In the genomic region with DNA sequence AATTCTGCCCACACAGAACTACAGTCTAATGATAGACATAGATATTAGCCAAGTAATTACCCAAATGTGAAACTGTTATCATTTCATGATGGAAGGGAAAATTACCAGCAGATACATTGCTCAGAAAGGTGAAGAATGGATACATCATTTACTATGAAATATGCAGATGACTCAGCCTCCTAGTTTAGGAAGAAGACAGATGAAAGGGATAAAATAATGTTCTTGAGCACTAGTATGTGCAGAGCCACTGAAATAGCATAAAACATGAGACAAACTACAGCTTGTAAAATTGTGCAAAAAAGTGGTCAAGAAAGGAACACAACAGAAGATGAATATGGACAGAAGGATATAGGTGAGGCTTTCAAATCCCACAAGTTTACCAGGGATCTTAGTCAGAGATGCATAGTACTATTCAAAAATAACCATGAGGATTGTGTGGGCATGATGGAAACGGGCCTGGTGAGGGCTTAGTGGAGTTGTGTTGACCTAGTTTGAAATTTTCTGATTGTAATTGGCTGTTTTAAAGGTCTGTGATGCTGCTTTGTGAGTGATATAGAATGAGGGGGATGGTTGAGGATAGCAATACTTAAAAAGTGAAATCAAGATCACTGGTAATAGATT, we compare ENCODE assay signal across 15 mouse cellular contexts.
A peak's percentile ranks its signal among the peaks of the same experiment; 100 is the strongest.
DNase-seq lines count a peak whose midpoint lies in the region.
"Had no signal": no experiment of that assay in that cellular context is flagged by ENCODE, and none has a peak within 500 bp of the region (broad histone marks: within the 10 kb centered on the region; RNA-seq: fewer than 3 reads in every experiment).

No protein-coding gene starts in this region.

- DNase-seq in frontal cortex, postnatal 36 days (ENCODE audit: low spot score in 2 of 2): peak; percentile 3 to 5
- DNase-seq in frontal cortex, postnatal 14 days (ENCODE audit: low spot score in 2 of 2): no peak
- DNase-seq in right cerebral cortex, adult 2 months (ENCODE audit: low spot score in 2 of 2): peak; percentile 2
- no peak for DNase-seq in right cerebral cortex, postnatal 10 days (ENCODE audit: low spot score in 2 of 2)
- peak; percentile 21 for DNase-seq in telencephalon, adult 2 months (ENCODE audit: low read depth, low spot score)
- no peak for DNase-seq in urinary bladder, postnatal 25 days (ENCODE audit: low spot score)
- DNase-seq: adrenal gland, adult 2 months; adrenal gland, postnatal 10 days; adrenal gland, postnatal 25 days; cerebellum, adult 11-12 months; cerebellum, adult 2 months; cerebellum, adult 9-10 months; cerebellum, postnatal 10 days; cerebellum, postnatal 25 days; embryo, embryonic 11 days had no signal

Comparison
In these comparisons a context has a peak if more than half of its experiments do, and no peak if none do; other contexts are left out.
1. DNase-seq: peak in frontal cortex, postnatal 36 days (2 of 2), right cerebral cortex, adult 2 months (2 of 2) and telencephalon, adult 2 months (single experiment); none in frontal cortex, postnatal 14 days (0 of 2), right cerebral cortex, postnatal 10 days (0 of 2) and urinary bladder, postnatal 25 days (single experiment).